Mouse (Mus musculus) cerebellum, adult 2 months (tissue): ENCODE measurements around the gene Sel1l3. TPM values are rescaled to one million over a fixed set of nuclear protein-coding genes. Genes with fewer than 3 reads are reported as not detected.

Experiments
- DNase-seq, 2 experiments: peaks; one replicate each; pipeline ENCODE4 v3.0.0; 2021
- H3K27ac ChIP-seq: fragments of 200-500 bp; 2 replicates; pipeline ENCODE4 v1.5.1; 2012; ENCODE audit warnings: low read length, control low read depth, inconsistent platforms; ENCODE audit not compliant: insufficient read depth
- H3K27me3 ChIP-seq: fragments of 200-500 bp; 2 replicates; pipeline ENCODE4 v1.6.1; 2012; ENCODE audit warnings: inconsistent platforms, mild to moderate bottlenecking, low read length, moderate library complexity; ENCODE audit not compliant: control insufficient read depth, insufficient read depth
- H3K4me1 ChIP-seq: fragments of 200-500 bp; 2 replicates; pipeline ENCODE4 v1.6.1; 2011; ENCODE audit warnings: low read length; ENCODE audit not compliant: control insufficient read depth, insufficient read depth
- H3K4me3 ChIP-seq: fragments of 200-500 bp; replicated peaks from 2 replicates; pipeline ENCODE3; 2011; ENCODE audit warnings: mild to moderate bottlenecking, low read depth, low read length, control low read depth; ENCODE audit not compliant: insufficient read depth
- CTCF ChIP-seq: fragments of 200-500 bp; IDR thresholded peaks from 2 replicates; pipeline ENCODE4 v1.5.1; 2011; ENCODE audit warnings: low read depth, mild to moderate bottlenecking, control low read depth, low read length, moderate library complexity, borderline replicate concordance; ENCODE audit not compliant: insufficient read depth
- POLR2A ChIP-seq: fragments of 200-500 bp; IDR thresholded peaks from 2 replicates; pipeline ENCODE4 v1.6.1; 2011; ENCODE audit warnings: low read length, control low read depth, borderline replicate concordance; ENCODE audit not compliant: insufficient read depth
- WGBS: fragments of 180-500 bp; shearing (Covaris S2); methylation state at CpG from one replicate; pipeline ENCODE4 v1.1.7; 2018; 5-methylcytosine and 5-hydroxymethylcytosine counted together
- polyA plus RNA-seq: library from polyadenylated mRNA; depleted of rRNA; stranded (reverse); fragments of >200 nt; gene quantifications from 2 replicates; pipeline ENCODE4 v1.2.3, GENCODE M21; 2012

Gene Sel1l3
- polyA plus RNA-seq, 1 experiment, result 70.8 TPM

GRCm38 (mm10) chr5:53179965-53180364 lies 33.8 kb downstream of the Sel1l3 start:
- 16% methylated on average over 5 of the region's 5 CpGs for WGBS
- no peaks in the 10 kb centered on the region for H3K27me3 ChIP-seq
- no peak overlapping the region for H3K4me3 ChIP-seq
- no peak for DNase-seq
- peak overlapping the region; percentile 51; the same call in 1 of the 2 replicates for H3K27ac ChIP-seq
- peaks cover 36% of the 10 kb centered on the region for H3K4me1 ChIP-seq
- no peak for TF ChIP-seq POLR2A
- TF ChIP-seq CTCF, result no peak

GRCm38 (mm10) chr5:53176703-53177102 lies 37.0 kb downstream of the Sel1l3 start:
- Histone ChIP-seq H3K27ac (peak overlapping the region; percentile 94), H3K4me1 (peaks cover 62% of the 10 kb centered on the region), H3K27me3 (no peaks in the 10 kb centered on the region), H3K4me3 (no peak overlapping the region)
- WGBS, result 20% methylated on average over 6 of the region's 6 CpGs
- no peak for DNase-seq
- TF ChIP-seq POLR2A, result no peak
- TF ChIP-seq CTCF, result no peak

DNA sequence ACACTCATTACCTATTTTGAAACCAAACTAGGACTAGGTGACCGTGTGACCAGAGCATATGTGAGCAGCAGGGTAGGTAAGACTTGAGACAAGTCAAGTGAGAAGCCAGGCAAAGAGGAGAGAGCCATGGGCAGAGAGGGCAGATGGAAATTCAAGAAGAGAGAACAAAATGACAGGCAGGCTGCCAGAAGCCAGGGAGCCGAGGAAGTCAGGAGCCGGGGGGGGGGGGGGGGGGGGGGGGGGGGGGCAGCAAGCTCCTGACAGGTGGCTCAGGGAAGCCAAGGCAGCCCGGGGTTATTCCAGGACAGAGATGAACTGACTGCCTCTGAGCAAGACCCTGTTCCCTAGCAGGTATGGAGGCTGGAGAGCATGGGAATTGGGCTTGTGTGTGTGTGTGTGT lies 37.7 kb downstream of the Sel1l3 start:
- Histone ChIP-seq H3K27ac (peak overlapping the region; percentile 94), H3K4me3 (no peak overlapping the region), H3K27me3 (no peaks in the 10 kb centered on the region), H3K4me1 (peaks cover 68% of the 10 kb centered on the region)
- WGBS, result 4% methylated on average over 2 of the region's 4 CpGs
- DNase-seq, result peak; percentile 90 to 98
- no peak for TF ChIP-seq CTCF
- TF ChIP-seq POLR2A, result no peak

DNA sequence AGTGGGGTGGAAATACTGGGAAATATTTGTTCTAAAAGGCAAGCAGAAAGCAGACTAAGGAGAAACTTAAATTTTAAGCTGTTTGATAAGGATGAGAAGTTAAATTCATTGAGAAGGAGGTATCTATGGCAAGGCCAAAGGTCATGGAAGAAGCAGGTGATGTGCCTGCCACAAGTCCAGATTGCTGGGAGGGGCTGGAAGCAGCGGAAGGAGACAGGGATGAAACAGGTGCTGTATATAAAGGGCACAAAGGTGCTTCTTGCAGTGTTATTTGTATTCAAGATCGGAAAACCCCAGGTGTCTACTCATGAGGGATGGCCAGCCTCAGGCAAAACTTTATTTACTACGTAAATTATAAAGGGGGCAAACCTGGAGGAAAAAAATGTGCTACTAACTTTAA lies 38.5 kb downstream of the Sel1l3 start:
- 45% methylated on average over 3 of the region's 3 CpGs for WGBS
- Histone ChIP-seq H3K27me3 (no peaks in the 10 kb centered on the region), H3K4me3 (no peak overlapping the region), H3K4me1 (peaks cover 72% of the 10 kb centered on the region), H3K27ac (peak overlapping the region; percentile 69)
- peak in 1 of 2 experiments; percentile 41 for DNase-seq
- TF ChIP-seq POLR2A (no peak), CTCF (no peak)

DNA sequence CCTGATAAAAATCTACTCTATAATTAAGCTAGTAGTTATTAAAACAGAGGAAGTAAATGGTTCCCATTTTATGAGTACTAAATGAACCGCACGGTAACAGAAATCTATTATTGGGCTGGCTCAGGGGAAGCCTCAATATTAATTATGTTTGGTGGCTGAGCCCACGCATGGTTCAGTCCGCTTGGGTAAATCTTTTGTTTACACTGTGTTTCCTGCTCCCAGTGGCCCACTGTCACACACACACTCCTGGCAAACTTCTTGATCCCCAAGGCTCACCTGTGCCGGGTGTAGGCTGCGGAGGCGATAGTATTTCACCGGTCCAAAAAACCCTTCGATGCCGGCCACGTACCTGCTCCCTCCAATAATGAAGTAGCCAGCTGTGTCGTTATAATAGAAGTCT lies 39.3 kb downstream of the Sel1l3 start:
- H3K4me1 ChIP-seq, result peaks cover 70% of the 10 kb centered on the region
- H3K27me3 ChIP-seq, result no peaks in the 10 kb centered on the region
- H3K4me3 ChIP-seq, result no peak overlapping the region
- peak in 1 of 2 experiments; percentile 49 for DNase-seq
- 20% methylated on average over 12 of the region's 12 CpGs for WGBS
- peak overlapping the region; percentile 69 for H3K27ac ChIP-seq
- TF ChIP-seq POLR2A, result no peak
- TF ChIP-seq CTCF, result no peak

- DNase-seq, result peak; percentile 59
- TF ChIP-seq CTCF (no peak), POLR2A (no peak)
- peaks cover 67% of the 10 kb centered on the region for H3K4me1 ChIP-seq
- H3K27ac ChIP-seq, result peak overlapping the region; percentile 85
- no peak overlapping the region for H3K4me3 ChIP-seq
- no peaks in the 10 kb centered on the region for H3K27me3 ChIP-seq
- 21% methylated on average over 7 of the region's 7 CpGs for WGBS
Observed at GRCm38 (mm10) chr5:53172908-53173307, 40.8 kb downstream of the Sel1l3 start.

- H3K4me3 ChIP-seq, result no peak overlapping the region
- H3K27me3 ChIP-seq, result no peaks in the 10 kb centered on the region
- DNase-seq, result no peak
- peaks cover 67% of the 10 kb centered on the region for H3K4me1 ChIP-seq
- no peak for TF ChIP-seq CTCF
- peak overlapping the region; percentile 85 for H3K27ac ChIP-seq
- 24% methylated on average over 10 of the region's 10 CpGs for WGBS
Observed at GRCm38 (mm10) chr5:53172256-53172636, 41.5 kb downstream of the Sel1l3 start.

- WGBS, result 19% methylated on average over 6 of the region's 6 CpGs
- no peak for TF ChIP-seq POLR2A
- no peak for TF ChIP-seq CTCF
- H3K27ac ChIP-seq, result peak overlapping the region; percentile 85
- H3K27me3 ChIP-seq, result no peaks in the 10 kb centered on the region
- H3K4me3 ChIP-seq, result no peak overlapping the region
- DNase-seq, result peak in 1 of 2 experiments; percentile 57
- peaks cover 62% of the 10 kb centered on the region for H3K4me1 ChIP-seq
Observed at GRCm38 (mm10) chr5:53171611-53172255, 42.0 kb downstream of the Sel1l3 start.
